Mouse (Mus musculus): Measurements from ENCODE around the gene Adk. TPM values are rescaled to one million over a fixed set of nuclear protein-coding genes. Genes with fewer than 3 reads are reported as not detected.

The Adk gene
- total RNA-seq, 1 experiment: 164 TPM

- no peak for TF ChIP-seq MAFK (IDR thresholded peaks at IDR 0.05; ENCODE audit: insufficient read depth, low read depth, low read length)
- TF ChIP-seq CHD2 (IDR thresholded peaks at IDR 0.05; ENCODE audit: low read depth, low read length): no peak
- no peak for TF ChIP-seq ZC3H11A (IDR thresholded peaks at IDR 0.05; ENCODE audit: borderline replicate concordance, low read depth, low read length)
- TF ChIP-seq ZNF384 (IDR thresholded peaks at IDR 0.05; ENCODE audit: low read depth, low read length): no peak
- TF ChIP-seq HCFC1 (IDR thresholded peaks at IDR 0.05; ENCODE audit: borderline replicate concordance, insufficient read depth, low read length): no peak
- Histone ChIP-seq H3K4me3 (ENCODE audit: insufficient read depth in 1 of 2, low read depth in 1 of 2, low read length in 2 of 2, poor library complexity in 1 of 2, severe bottlenecking in 1 of 2) (no peak overlapping the region), H3K27ac (ENCODE audit: insufficient read depth, low read depth, low read length, poor library complexity, severe bottlenecking) (no peak overlapping the region), H3K36me3 (ENCODE audit: control insufficient read depth, insufficient read depth, low read length, poor library complexity, severe bottlenecking) (peaks cover 14% of the 10 kb centered on the region), H3K9ac (ENCODE audit: insufficient read depth, low read depth, low read length, poor library complexity, severe bottlenecking) (no peak overlapping the region), H3K9me3 (ENCODE audit: control insufficient read depth, insufficient read depth, low read depth, low read length) (no peaks in the 10 kb centered on the region), H3K4me1 (ENCODE audit: control insufficient read depth in 2 of 2, insufficient read depth in 2 of 2, low read length in 2 of 2, poor library complexity in 1 of 2) (no peaks in the 10 kb centered on the region)
- in situ Hi-C loops (cut with MboI; ENCODE audit: low sequenced_read_pairs in 2 of 2, unreplicated experiment in 2 of 2): no loop called here
- no peak for DNase-seq (ENCODE audit: low read depth, low spot score)
Measured at GRCm38 (mm10) chr14:21034271-21034670, 18.1 kb upstream of the Adk start.

GRCm38 (mm10) chr14:21034791-21035190, 17.6 kb upstream of the Adk start:
- H3K4me1 ChIP-seq (ENCODE audit: control insufficient read depth in 2 of 2, insufficient read depth in 2 of 2, low read length in 2 of 2, poor library complexity in 1 of 2): no peaks in the 10 kb centered on the region
- H3K27ac ChIP-seq (ENCODE audit: insufficient read depth, low read depth, low read length, poor library complexity, severe bottlenecking): no peak overlapping the region
- no peak for TF ChIP-seq ZNF384 (IDR thresholded peaks at IDR 0.05; ENCODE audit: low read depth, low read length)
- TF ChIP-seq CHD2 (IDR thresholded peaks at IDR 0.05; ENCODE audit: low read depth, low read length): no peak
- no peak for TF ChIP-seq HCFC1 (IDR thresholded peaks at IDR 0.05; ENCODE audit: borderline replicate concordance, insufficient read depth, low read length)
- TF ChIP-seq MAFK (IDR thresholded peaks at IDR 0.05; ENCODE audit: insufficient read depth, low read depth, low read length): no peak
- no peak for TF ChIP-seq ZC3H11A (IDR thresholded peaks at IDR 0.05; ENCODE audit: borderline replicate concordance, low read depth, low read length)
- H3K4me3 ChIP-seq (ENCODE audit: insufficient read depth in 1 of 2, low read depth in 1 of 2, low read length in 2 of 2, poor library complexity in 1 of 2, severe bottlenecking in 1 of 2): no peak overlapping the region
- no peak for DNase-seq (ENCODE audit: low read depth, low spot score)
- H3K9me3 ChIP-seq (ENCODE audit: control insufficient read depth, insufficient read depth, low read depth, low read length): no peaks in the 10 kb centered on the region
- H3K36me3 ChIP-seq (ENCODE audit: control insufficient read depth, insufficient read depth, low read length, poor library complexity, severe bottlenecking): peaks cover 14% of the 10 kb centered on the region
- no peak overlapping the region for H3K9ac ChIP-seq (ENCODE audit: insufficient read depth, low read depth, low read length, poor library complexity, severe bottlenecking)
- in situ Hi-C loops (cut with MboI; ENCODE audit: low sequenced_read_pairs in 2 of 2, unreplicated experiment in 2 of 2): no loop called here

- Histone ChIP-seq H3K4me3 (ENCODE audit: insufficient read depth in 1 of 2, low read depth in 1 of 2, low read length in 2 of 2, poor library complexity in 1 of 2, severe bottlenecking in 1 of 2) (no peak overlapping the region), H3K9ac (ENCODE audit: insufficient read depth, low read depth, low read length, poor library complexity, severe bottlenecking) (no peak overlapping the region), H3K36me3 (ENCODE audit: control insufficient read depth, insufficient read depth, low read length, poor library complexity, severe bottlenecking) (peaks cover 3% of the 10 kb centered on the region), H3K4me1 (ENCODE audit: control insufficient read depth in 2 of 2, insufficient read depth in 2 of 2, low read length in 2 of 2, poor library complexity in 1 of 2) (no peaks in the 10 kb centered on the region), H3K27ac (ENCODE audit: insufficient read depth, low read depth, low read length, poor library complexity, severe bottlenecking) (no peak overlapping the region), H3K9me3 (ENCODE audit: control insufficient read depth, insufficient read depth, low read depth, low read length) (no peaks in the 10 kb centered on the region)
- in situ Hi-C loops (cut with MboI; ENCODE audit: low sequenced_read_pairs in 2 of 2, unreplicated experiment in 2 of 2): no loop called here
- no peak for DNase-seq (ENCODE audit: low read depth, low spot score)
- TF ChIP-seq CHD2 (IDR thresholded peaks at IDR 0.05; ENCODE audit: low read depth, low read length) (no peak), HCFC1 (IDR thresholded peaks at IDR 0.05; ENCODE audit: borderline replicate concordance, insufficient read depth, low read length) (no peak), ZC3H11A (IDR thresholded peaks at IDR 0.05; ENCODE audit: borderline replicate concordance, low read depth, low read length) (no peak), MAFK (IDR thresholded peaks at IDR 0.05; ENCODE audit: insufficient read depth, low read depth, low read length) (no peak), ZNF384 (IDR thresholded peaks at IDR 0.05; ENCODE audit: low read depth, low read length) (no peak)
Measured at GRCm38 (mm10) chr14:21039077-21039476, 13.3 kb upstream of the Adk start.

- H3K27ac ChIP-seq (ENCODE audit: insufficient read depth, low read depth, low read length, poor library complexity, severe bottlenecking): no peak overlapping the region
- H3K9ac ChIP-seq (ENCODE audit: insufficient read depth, low read depth, low read length, poor library complexity, severe bottlenecking): no peak overlapping the region
- H3K9me3 ChIP-seq (ENCODE audit: control insufficient read depth, insufficient read depth, low read depth, low read length): no peaks in the 10 kb centered on the region
- H3K4me3 ChIP-seq (ENCODE audit: insufficient read depth in 1 of 2, low read depth in 1 of 2, low read length in 2 of 2, poor library complexity in 1 of 2, severe bottlenecking in 1 of 2): no peak overlapping the region
- DNase-seq (ENCODE audit: low read depth, low spot score): no peak
- peaks cover 3% of the 10 kb centered on the region for H3K36me3 ChIP-seq (ENCODE audit: control insufficient read depth, insufficient read depth, low read length, poor library complexity, severe bottlenecking)
- H3K4me1 ChIP-seq (ENCODE audit: control insufficient read depth in 2 of 2, insufficient read depth in 2 of 2, low read length in 2 of 2, poor library complexity in 1 of 2): no peaks in the 10 kb centered on the region
- in situ Hi-C loops (cut with MboI; ENCODE audit: low sequenced_read_pairs in 2 of 2, unreplicated experiment in 2 of 2): no loop called here
- no peak for TF ChIP-seq MAFK (IDR thresholded peaks at IDR 0.05; ENCODE audit: insufficient read depth, low read depth, low read length)
- no peak for TF ChIP-seq ZC3H11A (IDR thresholded peaks at IDR 0.05; ENCODE audit: borderline replicate concordance, low read depth, low read length)
- TF ChIP-seq CHD2 (IDR thresholded peaks at IDR 0.05; ENCODE audit: low read depth, low read length): no peak
- no peak for TF ChIP-seq ZNF384 (IDR thresholded peaks at IDR 0.05; ENCODE audit: low read depth, low read length)
- no peak for TF ChIP-seq HCFC1 (IDR thresholded peaks at IDR 0.05; ENCODE audit: borderline replicate concordance, insufficient read depth, low read length)
Measured at GRCm38 (mm10) chr14:21039623-21040022, 12.8 kb upstream of the Adk start.

GRCm38 (mm10) chr14:21047840-21048239, 4.5 kb upstream of the Adk start:
- in situ Hi-C loops (cut with MboI; ENCODE audit: low sequenced_read_pairs in 2 of 2, unreplicated experiment in 2 of 2): no loop called here
- Histone ChIP-seq H3K4me3 (ENCODE audit: insufficient read depth in 1 of 2, low read depth in 1 of 2, low read length in 2 of 2, poor library complexity in 1 of 2, severe bottlenecking in 1 of 2) (no peak overlapping the region), H3K4me1 (ENCODE audit: control insufficient read depth in 2 of 2, insufficient read depth in 2 of 2, low read length in 2 of 2, poor library complexity in 1 of 2) (peaks cover 2 to 3% of the 10 kb centered on the region in 2 experiments; a peak in 1 of 4 replicates), H3K9ac (ENCODE audit: insufficient read depth, low read depth, low read length, poor library complexity, severe bottlenecking) (no peak overlapping the region), H3K36me3 (ENCODE audit: control insufficient read depth, insufficient read depth, low read length, poor library complexity, severe bottlenecking) (no peaks in the 10 kb centered on the region), H3K27ac (ENCODE audit: insufficient read depth, low read depth, low read length, poor library complexity, severe bottlenecking) (no peak overlapping the region), H3K9me3 (ENCODE audit: control insufficient read depth, insufficient read depth, low read depth, low read length) (no peaks in the 10 kb centered on the region)
- DNase-seq (ENCODE audit: low read depth, low spot score): peak; percentile 38
- no peak for TF ChIP-seq CHD2 (IDR thresholded peaks at IDR 0.05; ENCODE audit: low read depth, low read length)
